Mouse (Mus musculus): Measurements from ENCODE around the gene Plekhg6. TPM values are rescaled to one million over a fixed set of nuclear protein-coding genes. Genes with fewer than 3 reads are reported as not detected.

The Plekhg6 gene
- polyA plus RNA-seq, 1 experiment from 2014 or later = not detected

GRCm38 (mm10) chr6:125405461-125406382 lies 25.1 kb upstream of the Plekhg6 start:
- no peak for ATAC-seq
- H3K27ac ChIP-seq (ENCODE audit: low read depth, low read length) = no peak overlapping the region
- H3K36me3 ChIP-seq (ENCODE audit: control insufficient read depth, insufficient read depth, low read length) = no peaks in the 10 kb centered on the region
- H3K9me3 ChIP-seq (replicated peaks; ENCODE audit: control insufficient read depth, low read length) = no peaks in the 10 kb centered on the region
- H3K4me1 ChIP-seq (ENCODE audit: control insufficient read depth, insufficient read depth, low read length) = no peaks in the 10 kb centered on the region
- 64% methylated on average over 14 of the region's 14 CpGs for WGBS
- H3K4me2 ChIP-seq (ENCODE audit: low read length) = no peak overlapping the region
- no peak overlapping the region for H3K9ac ChIP-seq (ENCODE audit: low read length)
- H3K4me3 ChIP-seq (ENCODE audit: low read depth, low read length) = no peak overlapping the region
- no peaks in the 10 kb centered on the region; the same call in 1 of the 2 replicates for H3K27me3 ChIP-seq (replicated peaks; ENCODE audit: control insufficient read depth, insufficient read depth, low read length)
- no peak for DNase-seq (ENCODE audit: low spot score)

GRCm38 (mm10) chr6:125389853-125390252 lies 9.3 kb upstream of the Plekhg6 start:
- no peak for ATAC-seq
- H3K9ac ChIP-seq (ENCODE audit: low read length) = no peak overlapping the region
- H3K9me3 ChIP-seq (replicated peaks; ENCODE audit: control insufficient read depth, low read length) = no peaks in the 10 kb centered on the region
- no peak overlapping the region for H3K4me2 ChIP-seq (ENCODE audit: low read length)
- no peak overlapping the region for H3K27ac ChIP-seq (ENCODE audit: low read depth, low read length)
- no peak for DNase-seq (ENCODE audit: low spot score)
- WGBS = 88% methylated on average over 5 of the region's 5 CpGs
- no peak overlapping the region for H3K4me3 ChIP-seq (ENCODE audit: low read depth, low read length)
- no peaks in the 10 kb centered on the region for H3K4me1 ChIP-seq (ENCODE audit: control insufficient read depth, insufficient read depth, low read length)
- H3K36me3 ChIP-seq (ENCODE audit: control insufficient read depth, insufficient read depth, low read length) = no peaks in the 10 kb centered on the region
- H3K27me3 ChIP-seq (replicated peaks; ENCODE audit: control insufficient read depth, insufficient read depth, low read length) = no peaks in the 10 kb centered on the region

- Histone ChIP-seq H3K27ac (ENCODE audit: low read depth, low read length) (no peak overlapping the region), H3K36me3 (ENCODE audit: control insufficient read depth, insufficient read depth, low read length) (no peaks in the 10 kb centered on the region), H3K9ac (ENCODE audit: low read length) (no peak overlapping the region), H3K4me3 (ENCODE audit: low read depth, low read length) (no peak overlapping the region), H3K4me1 (ENCODE audit: control insufficient read depth, insufficient read depth, low read length) (no peaks in the 10 kb centered on the region), H3K27me3 (replicated peaks; ENCODE audit: control insufficient read depth, insufficient read depth, low read length) (peaks cover 5% of the 10 kb centered on the region; the same call in 1 of the 2 replicates), H3K4me2 (ENCODE audit: low read length) (no peak overlapping the region), H3K9me3 (replicated peaks; ENCODE audit: control insufficient read depth, low read length) (no peaks in the 10 kb centered on the region)
- 78% methylated on average over 6 of the region's 6 CpGs for WGBS
- no peak for DNase-seq (ENCODE audit: low spot score)
- no peak for ATAC-seq
Observed at GRCm38 (mm10) chr6:125386080-125386479, 5.5 kb upstream of the Plekhg6 start.

- 63% methylated on average over 11 of the region's 11 CpGs for WGBS
Observed at GRCm38 (mm10) chr6:125385066-125385974, 4.7 kb upstream of the Plekhg6 start.

DNA sequence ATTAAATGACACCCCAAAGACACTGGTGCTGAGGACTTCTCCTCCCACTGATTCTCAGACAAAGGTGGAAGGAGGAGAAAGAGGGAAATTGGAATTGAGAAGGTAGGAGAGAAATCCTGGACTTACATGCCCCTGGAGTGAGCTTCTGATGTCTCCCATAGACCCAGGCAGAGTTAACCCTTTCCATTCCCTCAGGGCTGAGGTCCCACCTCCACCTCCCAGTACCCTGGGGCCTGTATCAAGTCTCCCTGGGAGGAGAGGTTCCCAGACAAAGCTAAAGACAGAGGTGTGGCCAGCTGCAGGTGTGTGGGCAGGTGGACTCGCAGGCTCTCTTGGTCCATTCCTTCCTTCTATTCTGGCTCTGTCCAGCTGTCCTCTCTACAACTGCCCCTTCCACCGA lies 1.4 kb upstream of the Plekhg6 start:
- Histone ChIP-seq H3K9me3 (replicated peaks; ENCODE audit: control insufficient read depth, low read length) (no peaks in the 10 kb centered on the region), H3K4me2 (ENCODE audit: low read length) (no peak overlapping the region), H3K4me3 (ENCODE audit: low read depth, low read length) (no peak overlapping the region), H3K27ac (ENCODE audit: low read depth, low read length) (no peak overlapping the region), H3K27me3 (replicated peaks; ENCODE audit: control insufficient read depth, insufficient read depth, low read length) (peaks cover 31% of the 10 kb centered on the region), H3K36me3 (ENCODE audit: control insufficient read depth, insufficient read depth, low read length) (no peaks in the 10 kb centered on the region), H3K4me1 (ENCODE audit: control insufficient read depth, insufficient read depth, low read length) (no peaks in the 10 kb centered on the region), H3K9ac (ENCODE audit: low read length) (no peak overlapping the region)
- 65% methylated on average over 2 of the region's 2 CpGs for WGBS
- ATAC-seq (no peak), DNase-seq (ENCODE audit: low spot score) (no peak)

More at GRCm38 (mm10) chr6:125385066-125385974, 4.7 kb upstream of the Plekhg6 start:
- Histone ChIP-seq H3K27ac (ENCODE audit: low read depth, low read length) (no peak overlapping the region), H3K4me1 (ENCODE audit: control insufficient read depth, insufficient read depth, low read length) (no peaks in the 10 kb centered on the region), H3K36me3 (ENCODE audit: control insufficient read depth, insufficient read depth, low read length) (no peaks in the 10 kb centered on the region), H3K9ac (ENCODE audit: low read length) (no peak overlapping the region), H3K27me3 (replicated peaks; ENCODE audit: control insufficient read depth, insufficient read depth, low read length) (peaks cover 13% of the 10 kb centered on the region), H3K4me2 (ENCODE audit: low read length) (no peak overlapping the region), H3K4me3 (ENCODE audit: low read depth, low read length) (no peak overlapping the region), H3K9me3 (replicated peaks; ENCODE audit: control insufficient read depth, low read length) (no peaks in the 10 kb centered on the region)
- DNase-seq (ENCODE audit: low spot score) = peak; percentile 40
- ATAC-seq = no peak

GRCm38 (mm10) chr6:125379781-125380180 lies 812 bp downstream of the Plekhg6 start:
- peak overlapping the region; percentile 48; the same call in 1 of the 2 replicates for H3K4me2 ChIP-seq (ENCODE audit: low read length)
- 5% methylated on average over 9 of the region's 9 CpGs for WGBS
- no peaks in the 10 kb centered on the region for H3K9me3 ChIP-seq (replicated peaks; ENCODE audit: control insufficient read depth, low read length)
- no peak overlapping the region for H3K9ac ChIP-seq (ENCODE audit: low read length)
- DNase-seq (ENCODE audit: low spot score) = no peak
- ATAC-seq = no peak
- no peaks in the 10 kb centered on the region for H3K4me1 ChIP-seq (ENCODE audit: control insufficient read depth, insufficient read depth, low read length)
- H3K36me3 ChIP-seq (ENCODE audit: control insufficient read depth, insufficient read depth, low read length) = no peaks in the 10 kb centered on the region
- H3K27me3 ChIP-seq (replicated peaks; ENCODE audit: control insufficient read depth, insufficient read depth, low read length) = peaks cover 31% of the 10 kb centered on the region
- no peak overlapping the region for H3K27ac ChIP-seq (ENCODE audit: low read depth, low read length)
- H3K4me3 ChIP-seq (ENCODE audit: low read depth, low read length) = peak overlapping the region; percentile 10; the same call in 1 of the 2 replicates

GRCm38 (mm10) chr6:125378621-125379020 lies 2.0 kb downstream of the Plekhg6 start:
- WGBS = 12% methylated on average over 6 of the region's 6 CpGs
- Histone ChIP-seq H3K9me3 (replicated peaks; ENCODE audit: control insufficient read depth, low read length) (no peaks in the 10 kb centered on the region), H3K9ac (ENCODE audit: low read length) (no peak overlapping the region), H3K27ac (ENCODE audit: low read depth, low read length) (no peak overlapping the region), H3K36me3 (ENCODE audit: control insufficient read depth, insufficient read depth, low read length) (no peaks in the 10 kb centered on the region), H3K4me3 (ENCODE audit: low read depth, low read length) (no peak overlapping the region), H3K4me2 (ENCODE audit: low read length) (no peak overlapping the region), H3K27me3 (replicated peaks; ENCODE audit: control insufficient read depth, insufficient read depth, low read length) (peaks cover 31% of the 10 kb centered on the region), H3K4me1 (ENCODE audit: control insufficient read depth, insufficient read depth, low read length) (no peaks in the 10 kb centered on the region)
- ATAC-seq (peak; percentile 7; the same call in 1 of the 2 replicates), DNase-seq (ENCODE audit: low spot score) (no peak)

DNA sequence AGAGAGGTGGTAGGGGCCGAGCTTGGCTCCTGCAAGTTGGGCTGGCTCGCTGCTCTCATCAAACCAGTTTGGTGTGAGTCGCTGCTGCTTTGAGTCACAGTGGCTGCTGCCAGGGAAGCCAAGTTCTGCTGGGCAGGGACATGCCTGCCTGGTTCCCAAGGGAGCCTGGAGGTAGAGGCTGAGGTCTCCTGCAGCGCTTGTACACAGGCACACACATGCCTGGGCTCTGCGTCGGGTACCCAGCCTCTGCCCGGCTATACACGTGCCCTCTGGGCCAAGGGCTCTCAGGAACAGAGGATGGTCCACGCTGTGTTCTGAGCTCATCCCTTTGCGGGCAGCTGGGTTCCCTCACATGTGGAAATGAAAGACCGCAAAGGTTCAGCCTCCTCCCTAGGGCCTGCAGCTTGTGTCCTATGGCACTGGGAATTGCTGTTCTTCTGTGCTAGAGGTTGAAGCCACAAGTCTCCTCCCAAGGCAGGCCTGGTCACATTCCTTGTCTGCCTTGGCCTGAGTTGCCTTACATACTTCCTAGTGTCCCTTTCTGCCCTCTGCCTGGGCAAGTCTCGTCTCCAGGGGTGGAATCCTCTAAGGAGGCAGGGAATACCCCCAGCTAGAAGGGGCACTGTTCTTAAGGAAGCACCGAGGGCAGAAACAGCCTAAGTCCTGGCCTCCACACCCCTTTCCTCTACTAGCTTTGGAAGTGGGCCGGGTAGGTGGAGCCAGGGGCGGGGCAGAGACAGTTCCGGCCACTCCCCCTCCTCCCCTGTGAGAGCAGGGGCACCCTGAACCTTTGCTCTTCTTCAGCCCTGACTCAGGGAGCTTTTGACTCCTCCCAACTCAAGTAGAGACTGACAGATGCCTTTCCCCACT lies 2.8 kb downstream of the Plekhg6 start:
- Histone ChIP-seq H3K4me3 (ENCODE audit: low read depth, low read length) (no peak overlapping the region), H3K9me3 (replicated peaks; ENCODE audit: control insufficient read depth, low read length) (no peaks in the 10 kb centered on the region), H3K27me3 (replicated peaks; ENCODE audit: control insufficient read depth, insufficient read depth, low read length) (peaks cover 31% of the 10 kb centered on the region), H3K4me1 (ENCODE audit: control insufficient read depth, insufficient read depth, low read length) (no peaks in the 10 kb centered on the region), H3K9ac (ENCODE audit: low read length) (no peak overlapping the region), H3K4me2 (ENCODE audit: low read length) (no peak overlapping the region), H3K36me3 (ENCODE audit: control insufficient read depth, insufficient read depth, low read length) (no peaks in the 10 kb centered on the region), H3K27ac (ENCODE audit: low read depth, low read length) (no peak overlapping the region)
- peak; percentile 22 for DNase-seq (ENCODE audit: low spot score)
- peak; percentile 29; the same call in 1 of the 2 replicates for ATAC-seq
- 47% methylated on average over 14 of the region's 16 CpGs for WGBS

Data from forebrain, embryonic 14.5 days (tissue).